Mouse (Mus musculus) hindbrain, embryonic 13.5 days (tissue): ENCODE measurements around the gene Cercam. TPM values are rescaled to one million over a fixed set of nuclear protein-coding genes. Genes with fewer than 3 reads are reported as not detected.

ENCODE experiments used
- ATAC-seq: fragments of 200-750 bp; cut with Nextera tagmentation; 2 replicates; pipeline ENCODE4 v1.8.0; 2017; ENCODE audit warnings: moderate TSS enrichment; ENCODE audit not compliant: low FRiP score
- H3K27ac ChIP-seq: fragments of 300-500 bp; sonication (generic); 2 replicates; pipeline ENCODE4 v1.5.1; 2015; ENCODE audit warnings: inconsistent platforms, mild to moderate bottlenecking, moderate library complexity
- H3K27me3 ChIP-seq: fragments of 300-500 bp; sonication (generic); 2 replicates; pipeline ENCODE4 v1.6.1; 2015; ENCODE audit warnings: mild to moderate bottlenecking, inconsistent platforms
- H3K36me3 ChIP-seq: fragments of 300-500 bp; sonication (generic); 2 replicates; pipeline ENCODE4 v1.6.1; 2015; ENCODE audit warnings: mild to moderate bottlenecking, inconsistent platforms
- H3K4me1 ChIP-seq: fragments of 300-500 bp; sonication (generic); replicated peaks from 2 replicates; pipeline ENCODE4 v1.6.1; 2015; ENCODE audit warnings: inconsistent platforms
- H3K4me2 ChIP-seq: fragments of 300-500 bp; sonication (generic); 2 replicates; pipeline ENCODE4 v1.6.1; 2015; ENCODE audit warnings: inconsistent platforms, mild to moderate bottlenecking, moderate library complexity
- H3K4me3 ChIP-seq: fragments of 300-500 bp; sonication (generic); 2 replicates; pipeline ENCODE4 v1.5.1; 2015; ENCODE audit warnings: mild to moderate bottlenecking, inconsistent platforms
- H3K9ac ChIP-seq: fragments of 300-500 bp; sonication (generic); 2 replicates; pipeline ENCODE4 v1.6.1; 2015; ENCODE audit warnings: mild to moderate bottlenecking, inconsistent platforms
- H3K9me3 ChIP-seq: fragments of 300-500 bp; sonication (generic); 2 replicates; pipeline ENCODE4 v1.6.1; 2016; ENCODE audit warnings: inconsistent platforms
- WGBS: fragments of 180-500 bp; shearing (Covaris S2); methylation state at CpG from one replicate; pipeline ENCODE4 v1.1.7; 2015; 5-methylcytosine and 5-hydroxymethylcytosine counted together
- polyA plus RNA-seq: library from polyadenylated mRNA; unstranded; fragments of >200 nt; fragmentation: Nextera tagmentation; extraction: Ambion mirVana; gene quantifications from 2 replicates; pipeline ENCODE4 v1.2.1, GENCODE M21; 2015

The Cercam gene
- polyA plus RNA-seq, 1 experiment from 2014 or later, result 23.8 TPM

DNA sequence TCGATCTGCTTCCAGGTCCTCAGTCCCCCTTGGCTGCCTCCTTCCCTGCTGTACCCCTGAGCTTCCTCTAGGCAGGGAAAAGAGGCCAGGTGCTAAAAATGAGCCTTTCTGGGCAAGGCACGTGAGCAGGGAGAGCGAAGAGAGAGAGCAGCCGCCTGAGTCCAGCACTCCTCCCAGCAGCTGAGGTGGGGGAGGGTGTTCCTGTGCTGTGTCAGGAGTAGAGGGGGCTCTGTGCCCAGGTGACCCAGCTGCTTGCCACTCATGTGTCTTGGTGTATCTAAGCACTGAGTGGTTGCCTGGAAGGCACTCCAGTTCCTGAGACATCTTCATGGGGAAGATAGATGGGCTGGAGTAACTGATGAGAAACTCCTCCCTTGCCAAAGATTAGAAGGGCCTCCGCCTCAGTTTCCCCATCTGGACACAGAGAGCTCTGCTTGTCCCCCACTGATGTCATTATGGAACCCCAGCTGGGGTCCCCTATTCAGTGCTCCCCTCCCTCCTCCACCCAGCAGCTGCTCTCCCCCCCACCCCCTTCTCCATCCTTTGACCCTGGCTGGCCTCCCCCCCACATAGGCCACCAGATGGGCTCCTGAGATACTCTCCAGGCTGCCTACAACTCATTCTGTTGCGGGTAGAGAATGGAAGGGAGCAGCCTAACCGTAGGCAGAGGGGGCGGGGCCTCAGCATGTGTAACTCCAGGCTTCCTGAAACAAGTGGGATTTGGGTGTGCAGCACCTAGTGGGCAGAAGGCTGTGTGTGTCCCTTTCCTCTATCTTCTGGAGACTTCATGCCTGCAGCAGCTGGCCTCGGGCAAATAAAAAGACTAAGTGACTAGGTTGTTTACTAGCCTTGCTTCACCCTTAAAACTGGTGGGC is 25.5 kb upstream of the Cercam start:
- H3K9ac ChIP-seq, result peak overlapping the region; percentile 97
- H3K9me3 ChIP-seq, result no peaks in the 10 kb centered on the region
- H3K27ac ChIP-seq, result peak overlapping the region; percentile 97
- ATAC-seq, result peak; percentile 17; the same call in 1 of the 2 replicates
- WGBS, result 18% methylated on average over 9 of the region's 9 CpGs
- H3K4me3 ChIP-seq, result 0 out of 2 replicates have a peak overlapping the region, but pooled peaks have one; percentile 80
- H3K36me3 ChIP-seq, result peaks cover 15% of the 10 kb centered on the region
- H3K4me1 ChIP-seq, result peaks cover 82% of the 10 kb centered on the region
- peak overlapping the region; percentile 77 for H3K4me2 ChIP-seq
- H3K27me3 ChIP-seq, result no peaks in the 10 kb centered on the region

DNA sequence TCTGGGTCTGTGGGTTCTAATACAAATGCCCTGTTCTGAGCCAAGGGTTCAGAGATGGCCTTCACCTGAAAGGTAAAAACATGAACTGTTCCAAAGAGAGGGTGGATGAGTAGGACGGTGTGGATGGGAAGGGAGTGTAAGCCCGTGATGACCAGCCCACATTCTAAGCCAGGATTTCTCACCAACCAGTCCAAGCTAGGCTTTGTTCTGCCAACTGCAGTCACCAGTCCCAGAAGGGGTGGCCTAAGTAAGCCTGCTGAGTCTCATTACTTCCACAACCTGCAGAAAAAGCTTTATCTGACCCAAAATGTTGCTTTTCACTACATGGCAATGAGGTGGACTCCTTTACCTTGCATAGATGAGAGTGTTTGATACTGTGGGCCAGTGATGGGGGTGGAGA is 24.8 kb upstream of the Cercam start:
- Histone ChIP-seq H3K9ac (peak overlapping the region; percentile 97), H3K4me1 (peaks cover 82% of the 10 kb centered on the region), H3K9me3 (no peaks in the 10 kb centered on the region), H3K27ac (peak overlapping the region; percentile 97), H3K27me3 (no peaks in the 10 kb centered on the region), H3K4me3 (peak overlapping the region; percentile 80), H3K36me3 (peaks cover 15% of the 10 kb centered on the region), H3K4me2 (peak overlapping the region; percentile 77)
- WGBS, result 18% methylated on average over 2 of the region's 2 CpGs
- no peak for ATAC-seq

DNA sequence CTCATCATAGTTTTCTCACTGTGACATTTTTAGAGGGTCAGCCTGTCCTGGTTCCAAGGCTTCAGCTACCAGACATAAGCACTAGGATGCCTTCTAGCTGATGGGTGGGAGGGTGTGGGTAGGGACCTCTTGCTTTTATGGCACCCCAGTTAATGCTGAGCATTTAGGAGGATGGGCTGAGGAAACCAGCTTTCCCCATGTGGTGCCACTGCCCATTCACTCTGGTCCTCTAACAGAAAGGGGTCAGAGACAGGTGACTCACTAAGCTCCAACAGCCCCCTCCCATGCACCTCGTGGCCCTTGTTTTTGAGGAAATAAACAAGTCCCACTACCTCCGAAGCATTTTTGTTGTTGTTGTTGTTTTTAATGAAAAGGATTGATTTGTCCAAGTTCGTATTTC is 24.3 kb upstream of the Cercam start:
- Histone ChIP-seq H3K9ac (peak overlapping the region; percentile 97), H3K27me3 (no peaks in the 10 kb centered on the region), H3K27ac (peak overlapping the region; percentile 97), H3K9me3 (no peaks in the 10 kb centered on the region), H3K4me1 (peaks cover 82% of the 10 kb centered on the region), H3K4me3 (peak overlapping the region; percentile 80), H3K4me2 (peak overlapping the region; percentile 77), H3K36me3 (peaks cover 15% of the 10 kb centered on the region)
- 4% methylated on average over 3 of the region's 3 CpGs for WGBS
- no peak for ATAC-seq

DNA sequence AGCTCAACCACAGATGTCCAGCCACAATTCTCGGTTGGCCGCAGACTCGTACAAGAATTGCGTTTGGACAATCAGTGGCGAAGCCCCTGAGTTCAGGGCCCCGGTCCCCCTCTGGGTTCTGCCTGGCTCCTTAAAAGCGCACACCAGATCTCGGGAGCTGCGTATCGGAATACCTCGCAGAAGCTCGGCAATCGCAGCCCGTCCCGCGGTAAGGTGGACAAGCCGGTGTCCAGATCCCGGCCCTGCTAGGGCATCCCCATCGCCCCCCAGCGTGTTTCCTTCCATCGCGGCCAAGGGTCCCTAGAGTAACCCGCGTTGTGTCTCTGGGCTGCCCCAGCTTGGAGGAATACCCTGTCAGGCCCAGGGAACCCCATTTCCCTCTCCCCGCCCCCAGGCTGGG is 23.3 kb upstream of the Cercam start:
- Histone ChIP-seq H3K9ac (peak overlapping the region; percentile 97), H3K36me3 (peaks cover 15% of the 10 kb centered on the region), H3K4me3 (peak overlapping the region; percentile 80), H3K4me2 (peak overlapping the region; percentile 77), H3K27ac (peak overlapping the region; percentile 97), H3K9me3 (no peaks in the 10 kb centered on the region), H3K27me3 (no peaks in the 10 kb centered on the region), H3K4me1 (peaks cover 82% of the 10 kb centered on the region)
- ATAC-seq, result 0 out of 2 replicates have a peak, but pooled peaks have one; percentile 0
- 2% methylated on average over 25 of the region's 25 CpGs for WGBS

DNA sequence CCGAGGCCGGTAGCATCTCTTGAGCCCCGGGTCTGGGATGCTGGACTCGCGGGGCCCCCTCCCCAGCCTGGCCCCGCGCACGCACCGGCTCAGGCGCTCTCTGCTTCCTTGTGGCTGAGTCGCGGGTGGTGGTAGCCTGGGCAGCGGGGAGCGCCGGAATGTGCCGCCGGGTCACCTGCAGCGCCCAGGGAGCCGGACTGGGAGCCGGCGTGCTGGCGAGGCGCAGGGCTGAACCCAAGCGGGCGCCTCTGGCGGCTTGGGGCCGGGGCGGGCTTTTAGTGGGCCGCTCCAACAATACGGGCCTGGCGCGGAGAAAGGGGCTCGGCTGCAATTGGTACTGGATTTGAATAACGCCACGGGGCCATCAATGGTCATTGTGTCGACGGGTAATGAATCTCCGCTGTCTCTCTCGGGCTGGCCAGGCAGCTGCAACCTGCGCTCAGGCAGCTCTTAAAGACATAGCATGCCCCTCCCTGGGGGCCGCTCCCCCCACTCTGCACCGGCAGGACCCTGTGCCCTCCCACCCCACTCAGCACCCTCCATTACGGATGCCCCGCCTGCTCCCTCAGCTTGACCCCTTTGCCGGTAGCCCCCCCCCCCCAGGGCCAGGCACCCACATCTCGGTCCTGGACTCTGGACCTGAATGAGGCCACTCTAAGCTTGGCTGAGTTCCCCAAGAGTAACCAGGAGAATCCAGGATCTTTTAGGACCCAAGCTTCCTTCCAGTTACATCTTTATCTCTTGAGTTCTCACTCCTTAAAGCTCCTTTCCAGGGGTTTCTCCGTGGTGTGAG is 22.7 kb upstream of the Cercam start:
- peak; percentile 47 for ATAC-seq
- H3K4me1 ChIP-seq, result peaks cover 77% of the 10 kb centered on the region

DNA sequence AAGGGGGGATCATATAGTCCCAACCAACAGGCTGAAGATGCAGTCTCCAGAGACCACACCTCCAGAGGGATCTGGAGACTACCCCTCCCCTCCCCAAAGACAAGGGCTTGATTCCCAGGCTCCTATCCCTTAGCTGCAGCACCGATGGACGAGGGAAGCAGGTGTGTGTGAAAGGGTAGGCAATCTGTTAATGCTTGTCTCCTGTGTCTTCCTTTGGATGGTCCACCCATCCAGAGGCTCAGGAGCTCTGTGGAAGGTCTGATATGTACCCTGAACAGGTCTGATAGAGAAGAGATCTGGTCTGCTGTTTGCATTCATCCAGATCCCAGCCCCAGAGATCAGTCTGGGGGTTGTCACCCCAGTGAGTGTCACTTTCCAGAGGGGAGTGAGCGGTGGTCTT is 22.1 kb upstream of the Cercam start:
- ATAC-seq, result no peak
- Histone ChIP-seq H3K4me1 (peaks cover 76% of the 10 kb centered on the region), H3K27ac (peak overlapping the region; percentile 97)

More for the DNA sequence above, 22.7 kb upstream of the Cercam start:
- H3K9ac ChIP-seq, result peak overlapping the region; percentile 97
- peak overlapping the region; percentile 80 for H3K4me3 ChIP-seq
- peak overlapping the region; percentile 97 for H3K27ac ChIP-seq
- no peaks in the 10 kb centered on the region for H3K9me3 ChIP-seq
- no peaks in the 10 kb centered on the region for H3K27me3 ChIP-seq
- H3K4me2 ChIP-seq, result peak overlapping the region; percentile 77
- H3K36me3 ChIP-seq, result peaks cover 14% of the 10 kb centered on the region
- 1% methylated on average over 46 of the region's 47 CpGs for WGBS

DNA sequence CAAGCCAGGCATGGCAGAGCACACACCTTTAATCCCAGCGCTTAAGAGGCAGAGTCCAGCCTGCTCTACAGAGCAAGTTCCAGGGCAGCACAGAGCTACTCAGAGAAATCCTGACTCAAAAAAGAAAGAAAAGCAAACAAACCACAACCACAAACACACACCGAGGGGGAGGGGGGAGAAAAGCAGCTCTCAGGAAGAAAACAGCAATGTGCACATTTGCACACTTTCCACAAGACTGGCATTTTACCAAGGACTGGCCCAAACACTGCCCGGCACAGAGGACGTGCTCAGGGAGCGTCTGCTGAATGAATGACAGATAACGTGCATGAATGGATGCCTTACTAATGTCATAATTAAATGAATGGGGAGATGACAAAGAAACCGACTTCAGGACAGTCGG is 19.9 kb upstream of the Cercam start:
- H3K4me3 ChIP-seq, result no peak overlapping the region
- H3K27me3 ChIP-seq, result no peaks in the 10 kb centered on the region
- no peak overlapping the region for H3K4me2 ChIP-seq
- H3K27ac ChIP-seq, result peak overlapping the region; percentile 50
- H3K9me3 ChIP-seq, result no peaks in the 10 kb centered on the region
- no peak for ATAC-seq
- peak overlapping the region; percentile 46; the same call in 1 of the 2 replicates for H3K9ac ChIP-seq
- no peaks in the 10 kb centered on the region for H3K36me3 ChIP-seq
- WGBS, result 24% methylated on average over 8 of the region's 8 CpGs
- peaks cover 71% of the 10 kb centered on the region for H3K4me1 ChIP-seq

More for the DNA sequence above, 22.1 kb upstream of the Cercam start:
- H3K9me3 ChIP-seq, result no peaks in the 10 kb centered on the region
- peak overlapping the region; percentile 97 for H3K9ac ChIP-seq
- peak overlapping the region; percentile 77 for H3K4me2 ChIP-seq
- peaks cover 12% of the 10 kb centered on the region for H3K36me3 ChIP-seq
- peak overlapping the region; percentile 80 for H3K4me3 ChIP-seq
- no peaks in the 10 kb centered on the region for H3K27me3 ChIP-seq
- 27% methylated on average over 3 of the region's 3 CpGs for WGBS

DNA sequence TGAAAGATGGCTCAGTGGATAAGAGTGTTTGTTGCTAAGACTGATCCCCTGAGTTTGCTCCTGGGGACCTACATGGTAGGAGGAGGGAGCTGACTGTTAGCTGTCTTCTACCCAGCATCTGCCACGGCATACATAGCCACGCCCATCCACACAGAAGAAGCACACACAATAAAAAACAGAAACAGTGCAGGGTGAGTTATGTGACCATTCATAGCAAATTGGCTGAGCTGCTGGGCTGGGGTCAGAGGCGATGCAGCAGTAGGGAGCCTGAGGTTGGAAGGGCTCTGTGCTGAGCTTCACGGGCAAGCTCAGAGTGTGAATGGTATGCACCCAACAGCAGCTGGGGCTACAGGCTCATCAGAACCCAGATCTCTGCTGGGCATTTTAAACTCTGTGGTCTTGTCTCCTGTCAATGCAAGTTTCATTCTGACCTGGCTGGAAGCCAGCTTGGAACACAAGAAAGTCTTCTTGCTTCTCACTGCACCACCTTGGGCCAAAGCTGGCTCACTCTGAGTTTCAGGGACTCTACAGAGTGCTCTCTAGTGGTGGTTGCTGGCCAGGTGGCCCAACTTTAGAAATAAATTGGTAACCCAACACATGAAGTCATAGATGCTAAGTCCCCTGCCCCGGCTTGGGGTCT is 19.0 kb upstream of the Cercam start:
- 26% methylated on average over 5 of the region's 5 CpGs for WGBS
- Histone ChIP-seq H3K4me3 (no peak overlapping the region), H3K9ac (no peak overlapping the region), H3K4me1 (peaks cover 65% of the 10 kb centered on the region), H3K36me3 (no peaks in the 10 kb centered on the region), H3K27ac (peak overlapping the region; percentile 50; the same call in 1 of the 2 replicates), H3K9me3 (no peaks in the 10 kb centered on the region), H3K4me2 (no peak overlapping the region), H3K27me3 (no peaks in the 10 kb centered on the region)
- ATAC-seq, result no peak

DNA sequence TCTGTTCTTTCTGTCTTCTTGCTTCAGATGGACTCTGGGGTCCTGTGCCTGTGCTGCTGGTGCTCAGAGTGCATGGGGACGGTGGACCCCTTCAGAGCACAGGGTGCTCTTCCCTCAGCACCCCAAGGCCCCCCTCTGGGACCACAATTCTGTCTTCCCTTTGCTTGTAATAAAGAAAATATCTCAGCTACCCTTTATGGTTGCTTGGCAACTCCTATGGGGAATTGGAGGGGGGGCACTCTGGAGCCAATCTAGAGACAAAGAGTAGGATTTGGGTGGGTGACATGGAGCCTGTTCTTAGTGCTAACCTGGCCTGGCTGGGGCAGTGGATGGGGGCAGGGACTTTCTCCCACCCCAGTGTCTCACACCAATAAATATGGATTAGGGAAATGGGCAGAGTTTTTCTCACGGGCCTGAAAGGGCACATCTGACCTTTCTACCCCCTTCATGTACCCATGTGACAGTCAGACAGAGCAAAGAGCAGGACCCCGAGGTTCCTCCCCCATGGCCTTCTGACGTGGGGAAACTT is 15.9 kb upstream of the Cercam start:
- no peak for ATAC-seq
- peak overlapping the region; percentile 78 for H3K27ac ChIP-seq
- H3K9ac ChIP-seq, result peak overlapping the region; percentile 29; the same call in 1 of the 2 replicates
- H3K27me3 ChIP-seq, result no peaks in the 10 kb centered on the region
- H3K9me3 ChIP-seq, result no peaks in the 10 kb centered on the region
- H3K36me3 ChIP-seq, result no peaks in the 10 kb centered on the region
- H3K4me2 ChIP-seq, result no peak overlapping the region
- H3K4me3 ChIP-seq, result no peak overlapping the region
- WGBS, result 10% methylated on average over 4 of the region's 4 CpGs
- H3K4me1 ChIP-seq, result peaks cover 76% of the 10 kb centered on the region

DNA sequence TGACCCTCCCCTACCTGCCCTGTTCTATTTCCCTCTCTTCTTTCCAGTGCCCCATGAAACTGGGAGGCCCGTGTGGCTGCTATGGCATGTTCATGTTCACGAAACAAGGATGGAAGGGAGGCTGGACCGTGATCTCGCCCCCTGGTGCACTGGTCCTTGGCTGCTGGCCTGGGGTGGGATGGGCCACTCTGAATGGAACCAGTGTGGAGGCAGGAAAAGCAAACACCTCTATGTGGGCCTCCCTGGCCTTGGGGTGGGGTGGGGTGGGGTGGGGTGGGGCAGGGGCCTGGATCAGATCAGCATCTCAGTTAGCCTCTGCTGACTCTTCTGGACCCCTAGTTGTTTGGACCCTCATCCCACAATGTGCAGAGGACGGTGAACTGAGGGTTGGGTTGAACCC is 15.2 kb upstream of the Cercam start:
- Histone ChIP-seq H3K4me3 (no peak overlapping the region), H3K4me1 (peaks cover 75% of the 10 kb centered on the region), H3K9ac (no peak overlapping the region), H3K27me3 (no peaks in the 10 kb centered on the region), H3K9me3 (no peaks in the 10 kb centered on the region), H3K36me3 (no peaks in the 10 kb centered on the region), H3K4me2 (no peak overlapping the region), H3K27ac (no peak overlapping the region)
- 30% methylated on average over 5 of the region's 5 CpGs for WGBS
- ATAC-seq, result no peak

DNA sequence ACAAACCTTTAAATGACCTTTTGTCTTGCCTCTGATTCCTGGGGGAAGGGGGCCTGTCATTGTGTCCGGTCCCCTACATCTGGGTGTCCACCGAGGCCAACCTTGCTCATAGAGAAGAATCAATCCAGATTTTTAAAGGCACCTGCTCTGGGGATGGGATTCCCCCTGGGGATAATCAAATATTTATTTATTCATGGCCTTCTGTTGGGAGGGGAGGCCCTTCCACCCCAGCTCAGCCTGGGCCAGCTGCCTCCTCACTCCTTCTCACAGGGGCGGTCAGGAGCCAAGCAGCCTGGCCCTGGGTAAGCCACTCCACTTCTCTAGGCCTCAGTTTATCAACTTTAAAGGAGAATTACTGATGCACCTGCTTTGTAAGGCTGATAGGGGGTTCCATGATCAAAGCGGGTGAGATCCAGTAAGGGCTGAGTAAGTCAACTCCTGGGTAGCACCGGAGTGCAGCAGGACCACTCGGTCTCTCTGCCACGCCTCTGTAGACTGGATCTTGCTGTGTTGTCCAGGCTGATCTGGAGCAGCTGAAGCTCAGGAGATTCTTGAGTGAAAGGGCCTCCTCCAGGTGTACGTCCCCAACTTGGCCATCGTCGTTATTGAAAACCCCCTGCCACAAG is 13.3 kb upstream of the Cercam start:
- peak overlapping the region; percentile 75 for H3K27ac ChIP-seq
- H3K4me1 ChIP-seq, result peaks cover 60% of the 10 kb centered on the region
- H3K36me3 ChIP-seq, result no peaks in the 10 kb centered on the region
- H3K4me3 ChIP-seq, result no peak overlapping the region
- 27% methylated on average over 10 of the region's 10 CpGs for WGBS
- no peak overlapping the region for H3K4me2 ChIP-seq
- no peak overlapping the region; the same call in 1 of the 2 replicates for H3K9ac ChIP-seq
- no peak for ATAC-seq
- H3K9me3 ChIP-seq, result no peaks in the 10 kb centered on the region
- no peaks in the 10 kb centered on the region for H3K27me3 ChIP-seq
